In the genomic region with DNA sequence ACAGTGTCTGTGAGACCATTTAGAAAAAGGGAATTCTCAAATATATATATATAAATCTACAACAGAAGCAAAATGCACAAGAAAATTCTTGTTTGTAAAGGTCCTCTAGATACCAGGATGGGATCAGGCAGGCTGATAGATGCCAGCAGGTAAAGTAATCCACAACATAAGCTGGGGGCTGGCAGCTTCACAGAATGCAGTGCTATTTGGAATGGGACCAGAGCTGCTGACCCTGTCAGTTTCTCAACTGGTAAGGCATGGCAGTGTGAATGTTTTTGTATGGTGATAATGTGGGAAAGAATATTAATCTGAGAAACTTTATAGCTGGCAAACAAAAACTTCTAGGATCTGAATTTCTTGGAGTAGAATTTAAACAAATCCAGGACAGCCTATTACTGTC, we compare ENCODE assay signal across 21 mouse cellular contexts.
A peak's percentile ranks its signal among the peaks of the same experiment; 100 is the strongest.
DNase-seq lines count a peak whose midpoint lies in the region; ATAC-seq and TF ChIP-seq lines count a peak whose summit lies in the region.
"Had no signal": no experiment of that assay in that cellular context is flagged by ENCODE, and none has a peak within 500 bp of the region (broad histone marks: within the 10 kb centered on the region; RNA-seq: fewer than 3 reads in every experiment).

No protein-coding gene starts in this region.

- no peak overlapping the region for H3K4me2 ChIP-seq in hindbrain, postnatal 0 days (ENCODE audit: low read depth, low read length)
- no peak overlapping the region for H3K4me2 ChIP-seq in hindbrain, embryonic 14.5 days (replicated peaks)
- H3K4me2 ChIP-seq in midbrain, postnatal 0 days (ENCODE audit: low read depth, low read length, poor library complexity, severe bottlenecking), result no peak overlapping the region
- no peak overlapping the region for H3K4me2 ChIP-seq in midbrain, embryonic 16.5 days (ENCODE audit: low read length)
- H3K4me2 ChIP-seq: embryonic facial prominence, embryonic 12.5 days; embryonic facial prominence, embryonic 15.5 days; forebrain, embryonic 12.5 days had no signal

- no peak for TF ChIP-seq CTCF in hindbrain, postnatal 0 days (IDR thresholded peaks at IDR 0.05; ENCODE audit: low read depth)
- no peak for TF ChIP-seq CTCF in midbrain, postnatal 0 days (IDR thresholded peaks at IDR 0.05)

- peak; percentile 45 to 49 for DNase-seq in cerebellum, postnatal 14 days
- DNase-seq in cerebellum, postnatal 25 days, result no peak
- DNase-seq in hindbrain, postnatal 0 days (ENCODE audit: low spot score), result peak; percentile 25
- DNase-seq in hindbrain, embryonic 14.5 days (ENCODE audit: low spot score), result no peak
- DNase-seq in midbrain, postnatal 0 days (ENCODE audit: low spot score), result peak; percentile 9
- DNase-seq: adrenal gland, adult 2 months; adrenal gland, postnatal 10 days; adrenal gland, postnatal 25 days; cerebellum, adult 11 months; cerebellum, adult 2 months; cerebellum, adult 9-10 months; cerebellum, postnatal 36 days; embryo, embryonic 11 days had no signal

- no peaks in the 10 kb centered on the region for H3K9me3 ChIP-seq in hindbrain, postnatal 0 days (ENCODE audit: low read length)
- no peaks in the 10 kb centered on the region for H3K9me3 ChIP-seq in hindbrain, embryonic 14.5 days (ENCODE audit: control insufficient read depth, low read length)
- H3K9me3 ChIP-seq in midbrain, postnatal 0 days (ENCODE audit: low read length), result no peaks in the 10 kb centered on the region
- H3K9me3 ChIP-seq in midbrain, embryonic 16.5 days (replicated peaks; ENCODE audit: control insufficient read depth, low read length, poor library complexity, severe bottlenecking), result no peaks in the 10 kb centered on the region
- H3K9me3 ChIP-seq: embryonic facial prominence, embryonic 12.5 days; embryonic facial prominence, embryonic 15.5 days; forebrain, embryonic 10.5 days; forebrain, embryonic 12.5 days had no signal

- no peaks in the 10 kb centered on the region for H3K4me1 ChIP-seq in hindbrain, postnatal 0 days (ENCODE audit: insufficient read depth, low read length)
- H3K4me1 ChIP-seq in hindbrain, embryonic 14.5 days (replicated peaks; ENCODE audit: control insufficient read depth, insufficient read depth, low read length), result no peaks in the 10 kb centered on the region
- no peaks in the 10 kb centered on the region for H3K4me1 ChIP-seq in midbrain, postnatal 0 days (ENCODE audit: insufficient read depth, low read length)
- H3K4me1 ChIP-seq in midbrain, embryonic 16.5 days (ENCODE audit: control insufficient read depth, insufficient read depth, low read length), result no peaks in the 10 kb centered on the region
- H3K4me1 ChIP-seq: embryonic facial prominence, embryonic 12.5 days; embryonic facial prominence, embryonic 15.5 days; forebrain, embryonic 10.5 days; forebrain, embryonic 12.5 days had no signal

- no peak overlapping the region for H3K27ac ChIP-seq in hindbrain, postnatal 0 days
- no peak overlapping the region for H3K27ac ChIP-seq in hindbrain, embryonic 14.5 days
- no peak overlapping the region for H3K27ac ChIP-seq in midbrain, postnatal 0 days (ENCODE audit: low read depth, low read length)
- H3K27ac ChIP-seq in midbrain, embryonic 16.5 days (ENCODE audit: low read length), result no peak overlapping the region
- H3K27ac ChIP-seq: embryonic facial prominence, embryonic 12.5 days; embryonic facial prominence, embryonic 15.5 days; forebrain, embryonic 10.5 days; forebrain, embryonic 12.5 days had no signal

- no peaks in the 10 kb centered on the region for H3K27me3 ChIP-seq in hindbrain, postnatal 0 days (ENCODE audit: insufficient read depth, low read length)
- no peaks in the 10 kb centered on the region for H3K27me3 ChIP-seq in hindbrain, embryonic 14.5 days (ENCODE audit: control insufficient read depth, insufficient read depth, low read length)
- H3K27me3 ChIP-seq in midbrain, postnatal 0 days (ENCODE audit: insufficient read depth, low read length), result no peaks in the 10 kb centered on the region
- no peaks in the 10 kb centered on the region for H3K27me3 ChIP-seq in midbrain, embryonic 16.5 days (ENCODE audit: control insufficient read depth, insufficient read depth, low read depth, low read length)
- H3K27me3 ChIP-seq: embryonic facial prominence, embryonic 12.5 days; embryonic facial prominence, embryonic 15.5 days; forebrain, embryonic 12.5 days had no signal

- no peak overlapping the region for H3K4me3 ChIP-seq in hindbrain, postnatal 0 days (ENCODE audit: low read length)
- H3K4me3 ChIP-seq in hindbrain, embryonic 14.5 days (replicated peaks; ENCODE audit: low read length), result no peak overlapping the region
- no peak overlapping the region for H3K4me3 ChIP-seq in midbrain, postnatal 0 days (ENCODE audit: low read depth, low read length)
- H3K4me3 ChIP-seq in midbrain, embryonic 16.5 days (ENCODE audit: low read depth, low read length), result no peak overlapping the region
- H3K4me3 ChIP-seq: embryonic facial prominence, embryonic 12.5 days; embryonic facial prominence, embryonic 15.5 days; erythroblast, embryonic 14.5 days; forebrain, embryonic 10.5 days; forebrain, embryonic 12.5 days had no signal

- no peak overlapping the region for H3K9ac ChIP-seq in hindbrain, postnatal 0 days (replicated peaks; ENCODE audit: low read length)
- H3K9ac ChIP-seq in hindbrain, embryonic 14.5 days, result no peak overlapping the region
- no peak overlapping the region for H3K9ac ChIP-seq in midbrain, postnatal 0 days (replicated peaks; ENCODE audit: low read length, poor library complexity, severe bottlenecking)
- H3K9ac ChIP-seq in midbrain, embryonic 16.5 days (ENCODE audit: low read depth, low read length), result no peak overlapping the region
- H3K9ac ChIP-seq: embryonic facial prominence, embryonic 12.5 days; embryonic facial prominence, embryonic 15.5 days; forebrain, embryonic 12.5 days had no signal

- no peak for ATAC-seq in hindbrain, postnatal 0 days
- ATAC-seq in hindbrain, embryonic 14.5 days (ENCODE audit: low FRiP score), result no peak
- ATAC-seq in midbrain, postnatal 0 days (ENCODE audit: low FRiP score), result no peak
- ATAC-seq in midbrain, embryonic 16.5 days, result no peak
- ATAC-seq: forebrain, embryonic 14.5 days; forebrain, embryonic 16.5 days had no signal

- no peaks in the 10 kb centered on the region for H3K36me3 ChIP-seq in hindbrain, postnatal 0 days (ENCODE audit: insufficient read depth, low read length)
- H3K36me3 ChIP-seq in hindbrain, embryonic 14.5 days (replicated peaks; ENCODE audit: control insufficient read depth, insufficient read depth), result no peaks in the 10 kb centered on the region
- H3K36me3 ChIP-seq in midbrain, postnatal 0 days (ENCODE audit: insufficient read depth, low read length), result no peaks in the 10 kb centered on the region
- no peaks in the 10 kb centered on the region for H3K36me3 ChIP-seq in midbrain, embryonic 16.5 days (ENCODE audit: control insufficient read depth, insufficient read depth, low read length)
- H3K36me3 ChIP-seq: embryonic facial prominence, embryonic 12.5 days; embryonic facial prominence, embryonic 15.5 days; forebrain, embryonic 10.5 days; forebrain, embryonic 12.5 days had no signal

Comparison
In these comparisons a context has a peak if more than half of its experiments do, and no peak if none do; other contexts are left out.
1. DNase-seq: peak in cerebellum, postnatal 14 days (2 of 2), hindbrain, postnatal 0 days (single experiment) and midbrain, postnatal 0 days (single experiment); none in cerebellum, postnatal 25 days (0 of 2) and hindbrain, embryonic 14.5 days (single experiment).